Comparison of ENCODE assay signal across 8 mouse cellular contexts in the genomic region with DNA sequence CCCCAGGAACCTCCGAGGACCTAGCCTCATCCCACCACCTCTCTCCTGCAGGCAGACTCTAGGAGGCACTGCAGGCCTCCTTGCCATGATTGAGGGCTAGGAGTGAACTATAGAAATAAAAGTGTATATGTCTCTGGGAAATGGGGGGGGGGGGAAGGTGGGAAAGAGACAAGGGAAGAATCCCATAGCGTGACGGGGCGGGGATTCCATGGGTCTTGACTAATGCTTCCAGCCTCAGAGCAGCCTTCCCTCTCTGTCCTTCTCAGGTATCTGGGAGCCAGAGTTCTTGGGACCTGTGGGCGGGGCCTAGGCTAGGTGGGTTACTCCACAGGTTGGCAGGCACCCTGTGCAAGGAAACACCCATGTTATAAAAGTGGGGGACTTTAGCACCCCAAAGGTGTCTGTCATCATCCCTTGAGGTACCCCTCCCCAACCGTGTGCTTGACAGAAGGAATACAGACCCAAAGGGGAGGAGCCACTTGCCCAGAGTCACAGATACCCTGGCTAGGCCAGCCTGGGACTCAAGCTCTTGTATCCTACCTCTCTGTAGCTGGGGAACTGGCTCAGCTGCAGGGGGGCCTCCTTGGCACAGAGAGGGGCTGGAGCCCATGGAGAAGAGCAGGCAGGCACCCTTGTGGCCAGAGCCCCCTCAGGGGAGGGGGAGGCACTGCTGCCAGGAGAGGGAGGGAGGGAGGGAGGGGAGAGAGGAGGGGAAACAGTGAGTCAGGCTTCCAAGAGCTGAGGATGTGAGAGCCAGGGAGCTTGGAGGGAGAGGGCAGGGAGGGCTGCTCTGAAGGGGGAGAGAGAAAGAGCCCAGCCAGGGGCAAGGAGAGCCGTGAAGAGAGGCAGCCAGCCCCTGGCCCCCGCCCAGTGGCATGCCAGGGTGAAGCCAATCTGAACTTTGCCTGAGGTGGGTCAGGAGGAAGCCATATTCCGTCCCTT. TPM values are rescaled to one million over a fixed set of nuclear protein-coding genes. Genes with fewer than 3 reads are reported as not detected.
A peak's percentile ranks its signal among the peaks of the same experiment; 100 is the strongest.
DNase-seq lines count a peak whose midpoint lies in the region; ATAC-seq lines count a peak whose summit lies in the region.

No protein-coding gene starts in this region.

- peak overlapping the region; percentile 83 for H3K27ac ChIP-seq in kidney, embryonic 16.5 days (ENCODE audit: low read length)
- 0 out of 2 replicates have a peak overlapping the region, but pooled peaks have one; percentile 45 for H3K27ac ChIP-seq in liver, embryonic 12.5 days

- H3K4me3 ChIP-seq in kidney, embryonic 16.5 days (ENCODE audit: low read length), result 0 out of 2 replicates have a peak overlapping the region, but pooled peaks have one; percentile 7
- no peak overlapping the region for H3K4me3 ChIP-seq in liver, embryonic 12.5 days

- peaks cover 79% of the 10 kb centered on the region for H3K4me1 ChIP-seq in kidney, embryonic 16.5 days (ENCODE audit: insufficient read depth, low read length)
- peaks cover 83% of the 10 kb centered on the region for H3K4me1 ChIP-seq in liver, embryonic 12.5 days

- 23% methylated on average over 9 of the region's 9 CpGs for WGBS in kidney, embryonic 16.5 days
- WGBS in liver, embryonic 12.5 days (ENCODE audit: insufficient replicate concordance), result 43% methylated on average over 9 of the region's 9 CpGs

- no peak for DNase-seq in kidney, adult 8-10 months
- peak; percentile 35 for DNase-seq in cerebellum, adult 8-10 months
- peak; percentile 59 for DNase-seq in gastrocnemius, postnatal 25 days
- DNase-seq in urinary bladder, postnatal 25 days (ENCODE audit: low spot score), result no peak
- DNase-seq in embryo, embryonic 10.5 days (ENCODE audit: low spot score), result no peak

- H3K36me3 ChIP-seq in kidney, embryonic 16.5 days (ENCODE audit: insufficient read depth, low read length), result 0 out of 2 replicates have a peak, but pooled peaks cover 4% of the 10 kb centered on the region
- H3K36me3 ChIP-seq in liver, embryonic 12.5 days, result no peaks in the 10 kb centered on the region

- ATAC-seq in kidney, embryonic 16.5 days (ENCODE audit: low FRiP score, low TSS enrichment), result no peak
- ATAC-seq in liver, embryonic 12.5 days, result no peak
- ATAC-seq in granulocyte monocyte progenitor cell, adult 5-6 weeks (replicated peaks; ENCODE audit: poor library complexity, severe bottlenecking), result no peak

- H3K9me3 ChIP-seq in kidney, embryonic 16.5 days (ENCODE audit: low read length), result no peaks in the 10 kb centered on the region
- no peaks in the 10 kb centered on the region for H3K9me3 ChIP-seq in liver, embryonic 12.5 days (replicated peaks)

- H3K4me2 ChIP-seq in kidney, embryonic 16.5 days (replicated peaks; ENCODE audit: low read depth, low read length), result peak overlapping the region; percentile 29
- no peak overlapping the region for H3K4me2 ChIP-seq in liver, embryonic 12.5 days

- peak overlapping the region; percentile 55 for H3K9ac ChIP-seq in kidney, embryonic 16.5 days (replicated peaks; ENCODE audit: low read length)
- H3K9ac ChIP-seq in liver, embryonic 12.5 days, result no peak overlapping the region

- H3K27me3 ChIP-seq in kidney, embryonic 16.5 days (ENCODE audit: insufficient read depth, low read length), result no peaks in the 10 kb centered on the region
- H3K27me3 ChIP-seq in liver, embryonic 12.5 days (replicated peaks), result peaks cover 28% of the 10 kb centered on the region

RNA-seq across cellular contexts. Expression of gene Ahdc1, which starts 4.9 kb away (rescaled TPM):
- polyA plus RNA-seq in kidney, embryonic 16.5 days (2015; fragmentation: Nextera tagmentation; extraction: Ambion mirVana), result 9.8 and 11.7 TPM in 2 replicates
- total RNA-seq in gastrocnemius, postnatal 25 days (2021), result 10 to 100 TPM; 29.3 to 32.8 TPM
- polyA plus RNA-seq in liver, embryonic 12.5 days (2016; fragmentation: Nextera tagmentation; extraction: Ambion mirVana), result 2.9 and 3.2 TPM in 2 replicates
- total RNA-seq in granulocyte monocyte progenitor cell, adult 5-6 weeks (2014; fragmentation: Nextera tagmentation), result 1.3 and 4.7 TPM in 2 replicates
- total RNA-seq in granulocyte monocyte progenitor cell, adult 5-6 weeks (2017), result 0.26 and 0.93 TPM in 2 replicates

RNA-seq across cellular contexts. Expression of gene Fgr, which starts 42.1 kb away (rescaled TPM):
- polyA plus RNA-seq in kidney, embryonic 16.5 days (2015; fragmentation: Nextera tagmentation; extraction: Ambion mirVana), result 0.44 and 0.58 TPM in 2 replicates
- total RNA-seq in gastrocnemius, postnatal 25 days (2021), result under 1 TPM in 1 of 2 experiments, not detected in 1; 0.43 TPM
- 0.60 and 0.73 TPM in 2 replicates for polyA plus RNA-seq in liver, embryonic 12.5 days (2016; fragmentation: Nextera tagmentation; extraction: Ambion mirVana)
- not detected in 2 replicates for total RNA-seq in granulocyte monocyte progenitor cell, adult 5-6 weeks (2014; fragmentation: Nextera tagmentation)
- total RNA-seq in granulocyte monocyte progenitor cell, adult 5-6 weeks (2017), result 0.99 and 2.4 TPM in 2 replicates

Comparison
In these comparisons a context has a peak if more than half of its experiments do, and no peak if none do; other contexts are left out.
1. DNase-seq: peak in cerebellum, adult 8-10 months (single experiment) and gastrocnemius, postnatal 25 days (single experiment); none in kidney, adult 8-10 months (0 of 2), urinary bladder, postnatal 25 days (single experiment) and embryo, embryonic 10.5 days (single experiment).
2. RNA of gene Ahdc1, which starts 4.9 kb away (total RNA-seq): 29.3 to 32.8 TPM in gastrocnemius, postnatal 25 days; 0.26 to 4.7 TPM in granulocyte monocyte progenitor cell, adult 5-6 weeks; every median in the first group is over 4 times any median in the second.